Mouse (Mus musculus) urinary bladder, postnatal 36 days (tissue): Measurements from ENCODE around the gene Ercc6.
A peak's percentile ranks its signal among the peaks of the same experiment; 100 is the strongest.

Experiments
- DNase-seq, 2 experiments: peaks; one replicate each; pipeline ENCODE4 v3.0.0; 2022; ENCODE audit warnings: low spot score in 2 of 2, mixed read lengths in 1 of 2

Ercc6 gene

DNA sequence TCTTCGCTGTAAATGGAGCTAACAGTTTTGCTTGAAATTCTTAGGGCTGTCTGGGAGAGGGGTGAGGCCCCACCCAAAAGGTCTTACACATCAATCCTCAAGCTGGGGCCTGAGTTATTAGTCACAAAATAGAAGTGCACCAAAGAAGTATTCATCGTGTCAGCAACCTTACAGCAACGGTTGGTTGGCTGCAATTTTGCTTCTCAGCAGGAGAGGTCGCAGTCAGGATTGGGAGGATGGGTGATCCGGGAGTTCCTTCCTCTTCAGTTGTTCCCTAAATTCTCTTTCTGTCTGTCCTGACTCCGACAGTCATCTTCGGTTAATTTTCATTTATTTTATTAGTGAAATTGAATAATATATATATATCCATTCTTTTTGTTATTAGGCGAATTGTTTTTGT, 59.2 kb downstream of the Ercc6 start:
- DNase-seq, result no peak

DNA sequence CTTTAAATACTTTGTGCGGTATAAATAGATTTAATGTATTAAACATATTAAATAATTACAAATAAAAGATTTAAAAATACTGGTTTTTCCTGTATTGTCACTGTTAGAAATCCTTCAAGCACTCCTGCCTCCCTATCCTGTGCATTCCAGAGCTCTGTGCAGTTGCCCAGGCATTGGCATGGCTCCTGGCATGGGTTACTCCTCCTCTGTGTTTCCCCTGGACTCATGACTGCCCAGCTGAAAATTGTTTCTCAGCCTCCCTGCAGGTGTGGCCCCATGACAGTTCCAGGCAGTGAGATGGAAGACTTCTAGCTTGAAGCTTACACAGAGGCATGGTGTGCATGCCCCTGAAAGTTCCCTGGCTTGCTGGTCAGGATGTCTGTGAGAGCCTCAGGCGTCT, 65.1 kb downstream of the Ercc6 start:
- DNase-seq, result no peak

DNA sequence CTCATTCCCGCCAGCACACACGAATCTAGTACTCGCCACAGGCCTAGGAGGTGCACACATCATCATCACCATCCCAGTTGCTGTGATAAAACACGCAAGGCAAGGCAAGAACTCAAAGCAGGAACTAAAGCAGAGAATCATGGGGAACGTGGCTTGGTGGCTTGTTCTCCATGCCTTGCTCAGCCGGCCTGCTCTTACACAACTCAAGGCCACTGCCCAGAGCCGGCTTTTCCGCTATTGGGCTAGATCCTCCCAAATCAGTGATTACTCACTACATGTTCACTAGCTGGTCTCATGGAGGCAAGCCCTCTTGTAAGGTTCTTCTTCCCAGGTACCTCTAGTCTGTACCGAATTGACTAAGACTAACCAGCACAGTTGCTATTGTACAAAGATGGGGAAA, 70.4 kb downstream of the Ercc6 start:
- DNase-seq, result no peak

DNA sequence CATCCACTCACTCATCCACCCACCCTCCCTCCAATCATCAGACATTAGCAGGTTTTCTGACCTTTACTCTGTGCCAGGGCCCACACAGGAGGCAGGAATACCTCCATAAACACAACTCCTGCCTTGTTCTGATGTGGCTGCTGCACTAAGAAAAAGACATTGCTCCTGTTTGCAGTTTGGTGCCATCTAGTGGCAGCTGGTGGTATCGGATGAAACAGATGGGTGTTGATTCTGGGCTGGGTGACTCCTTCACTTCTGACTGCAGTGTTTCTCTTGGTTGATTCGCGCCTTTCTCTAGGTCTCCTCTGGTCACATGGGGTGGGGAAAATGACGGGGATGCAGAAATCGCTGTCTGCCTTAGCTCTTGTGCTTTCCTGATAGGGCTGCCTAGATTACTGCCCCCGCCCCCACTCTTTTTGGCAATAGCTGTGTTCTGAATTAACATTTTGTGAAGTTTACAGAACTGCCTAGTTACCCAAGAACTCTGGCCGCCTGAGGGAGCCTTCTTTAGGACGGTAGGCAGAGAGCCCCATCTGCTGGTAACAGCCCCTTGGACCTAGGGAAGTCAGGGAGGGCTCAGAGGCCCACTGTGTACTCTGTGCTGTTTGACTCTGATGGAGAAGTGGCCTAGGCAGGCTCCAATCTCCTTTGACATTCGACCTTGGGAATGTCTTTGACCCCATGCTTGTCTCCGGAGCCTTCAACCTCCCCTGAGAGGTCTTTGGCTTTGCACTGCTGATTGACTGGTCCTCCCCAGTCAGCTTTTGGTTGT, 73.9 kb downstream of the Ercc6 start:
- DNase-seq, result peak; percentile 53 to 66

DNA sequence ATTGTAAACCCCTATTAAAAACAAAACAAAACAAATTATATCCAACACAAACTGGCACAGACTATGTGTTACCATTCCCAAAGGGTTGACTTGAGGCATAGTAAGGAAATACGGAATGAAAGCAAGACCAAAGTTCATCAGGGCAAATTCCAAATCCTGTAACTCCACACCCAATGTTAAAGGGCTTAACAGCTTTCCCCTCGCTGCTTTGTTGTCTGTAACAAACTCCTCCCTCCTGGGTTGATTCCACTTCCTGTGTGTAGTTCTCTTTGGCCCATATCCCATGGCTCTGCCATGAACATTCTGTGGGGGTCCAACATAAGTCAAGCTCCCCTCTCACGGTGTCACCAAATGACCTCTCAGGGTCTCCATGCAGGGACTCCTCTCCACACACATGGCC, 77.1 kb downstream of the Ercc6 start:
- DNase-seq, result no peak

DNA sequence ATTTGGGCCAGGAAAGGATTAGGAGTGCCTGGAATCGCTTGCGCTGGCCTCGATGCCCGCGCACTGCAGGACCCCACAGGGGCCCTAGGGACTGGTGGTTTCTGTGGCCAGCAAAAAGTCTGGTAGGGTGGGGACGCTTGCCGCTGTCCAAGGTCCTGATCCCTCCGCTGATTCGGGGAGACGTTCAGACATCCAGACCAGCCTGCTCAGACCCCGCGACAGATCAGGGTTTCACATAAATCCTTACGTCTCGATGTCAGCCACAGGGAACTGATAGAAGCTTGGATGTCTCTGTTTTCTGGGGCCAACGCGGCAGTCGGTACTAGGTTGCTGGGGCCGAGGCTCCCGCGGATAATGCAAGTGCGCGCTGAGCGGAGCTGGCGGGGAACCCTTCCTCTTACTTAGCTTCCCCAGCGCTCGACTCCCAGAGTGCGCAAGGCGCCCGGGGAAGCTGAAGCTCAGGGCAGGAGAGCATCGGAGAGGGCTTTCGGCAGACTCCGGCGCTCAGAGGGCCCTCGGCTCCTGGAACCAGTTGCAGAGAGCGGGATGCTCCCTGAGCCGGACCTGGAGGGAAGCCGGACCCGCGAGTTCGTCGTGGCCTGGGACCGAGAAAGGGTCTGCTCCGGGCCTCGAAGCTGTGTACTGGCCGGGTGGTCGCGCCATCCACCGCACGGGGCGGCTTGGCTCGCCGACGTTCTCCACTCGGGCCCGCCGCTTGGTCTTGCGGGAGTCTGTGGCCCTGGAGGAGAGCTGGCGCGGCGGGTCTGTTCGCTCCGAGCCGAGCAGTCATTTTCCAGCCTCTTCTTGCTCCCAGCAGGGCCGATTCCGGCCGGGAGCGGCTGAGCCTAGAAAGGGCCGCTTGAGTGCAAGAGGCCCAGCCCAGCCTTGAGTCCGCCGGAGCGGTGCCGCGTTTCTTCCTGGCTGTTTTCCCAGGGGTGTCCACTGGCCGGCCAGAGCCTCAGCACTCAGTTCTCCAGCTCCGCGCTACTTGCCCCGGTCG, 84.2 kb downstream of the Ercc6 start:
- peak; percentile 26 to 58 for DNase-seq

DNA sequence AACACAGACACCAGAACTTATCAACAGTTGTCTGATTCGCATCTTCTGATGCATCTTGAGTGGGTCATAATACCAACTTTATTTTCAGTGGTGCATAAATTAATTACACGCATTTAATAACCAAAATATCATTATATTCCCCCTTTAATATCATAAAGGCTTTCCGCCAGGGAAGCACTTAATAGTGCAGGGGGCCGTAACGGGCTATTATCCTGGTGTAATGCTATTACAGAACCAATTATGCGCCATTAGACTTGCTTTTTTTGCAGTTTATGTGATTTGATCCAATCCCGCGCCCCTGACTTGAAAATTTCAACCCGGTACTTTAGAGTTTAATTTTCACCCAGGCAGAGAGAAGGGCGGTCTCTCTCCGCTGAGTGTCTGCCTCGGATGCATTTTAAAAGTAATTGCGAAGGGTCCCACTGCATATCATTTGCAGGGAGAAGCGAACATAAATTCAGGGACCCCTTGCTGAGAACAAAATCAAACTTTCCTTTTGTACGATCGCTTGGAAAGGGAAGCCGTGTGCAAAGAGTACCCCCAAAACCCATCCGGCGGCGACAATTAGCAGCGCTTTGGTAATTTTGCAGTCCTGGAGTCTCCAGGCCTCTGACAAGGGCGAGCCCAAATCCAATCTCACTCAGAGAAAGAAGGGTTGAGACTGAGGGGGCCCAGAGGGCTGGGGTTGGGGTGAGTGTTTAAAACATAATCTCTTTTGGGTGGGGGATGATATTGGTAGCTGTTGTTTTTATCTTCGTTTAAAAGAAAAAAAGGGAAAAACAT, 85.3 kb downstream of the Ercc6 start:
- no peak for DNase-seq

DNA sequence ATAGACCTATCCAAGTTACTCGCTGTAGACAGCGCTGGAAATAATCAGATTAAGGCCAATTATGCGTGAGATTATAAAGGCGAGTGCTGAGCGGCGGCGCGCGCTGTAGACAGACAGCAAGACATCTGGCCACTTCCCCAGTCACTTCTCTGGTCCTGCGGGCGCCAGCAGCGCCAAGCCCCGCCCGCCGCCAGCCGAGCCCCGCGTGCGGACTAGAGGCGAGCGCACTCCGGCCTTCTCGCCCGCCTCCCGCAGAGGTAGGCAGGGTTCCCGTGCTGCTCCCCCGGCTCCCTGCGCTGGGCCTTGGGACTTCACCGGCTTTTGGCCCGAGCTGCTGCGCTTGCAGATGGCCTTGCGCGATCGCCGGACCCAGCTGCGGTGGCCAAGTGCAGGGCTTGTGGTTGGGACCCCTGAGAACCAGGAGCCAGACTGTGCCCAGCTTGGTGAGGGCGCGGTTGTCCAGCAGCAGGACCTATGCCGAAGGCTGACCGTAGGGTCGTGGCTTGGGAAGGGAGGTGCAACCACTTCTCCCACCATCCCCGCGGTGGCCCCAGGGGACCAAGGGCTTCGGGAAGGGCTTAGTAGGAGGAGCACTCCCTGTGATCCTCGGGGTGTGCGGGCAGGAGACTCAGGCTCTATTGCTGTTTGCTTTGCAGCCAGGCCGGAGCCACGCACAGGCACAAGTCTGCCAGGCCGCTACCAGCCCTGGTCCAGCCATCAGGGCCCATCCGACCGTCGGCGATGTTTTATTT, 86.1 kb downstream of the Ercc6 start, which contains the start of gene Prrxl1:
Gene Prrxl1 (plus strand): TSS at position 118 of the 752 bp plus-strand sequence.
- no peak for DNase-seq

DNA sequence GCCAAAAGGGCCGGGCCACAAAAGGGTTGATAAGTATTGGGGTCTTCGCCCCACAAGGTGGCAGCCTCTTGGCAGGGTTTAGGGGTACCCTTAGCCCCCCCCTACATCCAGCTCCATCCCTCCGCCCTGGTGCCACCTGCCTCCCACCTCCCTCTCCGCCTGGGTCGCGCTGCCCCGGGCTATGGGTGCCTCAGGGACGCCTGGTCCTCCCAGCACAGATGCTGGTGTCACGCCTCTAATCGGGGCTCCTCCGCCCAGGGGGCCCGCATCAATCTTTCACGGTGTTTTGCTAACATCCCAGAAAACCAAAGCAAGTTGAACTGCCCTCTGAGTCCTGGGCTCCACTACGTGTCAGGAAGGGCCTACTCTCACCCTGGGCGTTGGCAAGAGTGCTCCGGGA, 86.8 kb downstream of the Ercc6 start:
- DNase-seq, result no peak

DNA sequence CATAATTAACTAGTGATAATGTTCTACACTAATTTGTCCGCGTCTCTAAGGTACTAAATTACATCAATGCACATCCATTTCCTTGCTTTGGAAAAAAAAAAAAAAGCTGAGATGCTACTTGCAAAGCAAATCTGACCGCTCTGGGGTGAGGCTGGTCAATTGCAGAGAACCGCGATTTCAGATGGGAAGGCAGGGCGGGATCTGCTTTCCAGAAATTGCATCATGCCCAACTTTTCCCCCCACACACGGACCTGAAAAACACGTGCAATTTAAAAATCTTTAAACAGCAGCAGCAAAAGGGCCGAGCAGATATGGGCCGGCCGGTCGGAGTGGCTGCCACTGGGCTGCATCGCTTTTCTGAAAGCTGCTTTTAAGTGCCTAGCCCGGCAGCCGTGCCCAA, 92.2 kb downstream of the Ercc6 start:
- no peak for DNase-seq

DNA sequence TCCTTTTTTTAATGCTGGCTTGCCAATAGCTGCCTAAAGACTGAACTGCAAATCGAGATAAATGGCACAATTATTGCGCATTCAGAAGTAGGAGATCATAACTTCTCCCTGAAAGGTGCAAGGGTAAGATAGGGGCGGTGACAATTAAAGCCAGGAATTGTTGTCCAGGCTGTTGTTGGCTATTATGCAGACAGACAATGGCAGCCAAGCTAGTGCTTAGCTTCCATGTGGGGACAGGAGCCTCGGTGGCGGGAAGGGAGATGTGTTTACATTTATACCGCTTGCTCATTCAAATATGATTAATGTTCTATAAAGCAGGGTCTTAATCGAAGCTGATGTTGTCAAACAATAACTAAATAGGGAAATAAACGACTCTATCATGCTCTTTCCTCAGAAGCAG, 93.0 kb downstream of the Ercc6 start:
- no peak for DNase-seq

DNA sequence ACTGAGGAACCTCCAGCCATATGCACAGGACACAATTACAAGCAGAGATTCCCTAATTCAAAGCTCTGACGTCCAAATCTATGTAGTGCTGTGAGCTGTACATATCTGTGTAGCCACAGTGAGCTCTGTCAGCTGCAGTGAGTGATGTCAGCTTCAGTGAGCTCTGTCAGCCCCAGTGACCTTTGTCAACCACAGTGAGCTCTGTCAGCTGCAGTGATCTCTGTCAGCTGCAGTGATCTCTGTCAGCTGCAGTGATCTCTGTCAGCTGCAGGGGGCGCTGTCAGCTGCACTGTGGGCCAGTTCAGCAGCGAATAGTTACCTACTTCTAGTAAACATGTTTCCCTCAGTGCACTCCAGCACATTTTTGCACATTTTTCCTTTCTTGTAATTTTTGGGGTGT, 96.1 kb downstream of the Ercc6 start:
- peak in 1 of 2 experiments; percentile 32 for DNase-seq

DNA sequence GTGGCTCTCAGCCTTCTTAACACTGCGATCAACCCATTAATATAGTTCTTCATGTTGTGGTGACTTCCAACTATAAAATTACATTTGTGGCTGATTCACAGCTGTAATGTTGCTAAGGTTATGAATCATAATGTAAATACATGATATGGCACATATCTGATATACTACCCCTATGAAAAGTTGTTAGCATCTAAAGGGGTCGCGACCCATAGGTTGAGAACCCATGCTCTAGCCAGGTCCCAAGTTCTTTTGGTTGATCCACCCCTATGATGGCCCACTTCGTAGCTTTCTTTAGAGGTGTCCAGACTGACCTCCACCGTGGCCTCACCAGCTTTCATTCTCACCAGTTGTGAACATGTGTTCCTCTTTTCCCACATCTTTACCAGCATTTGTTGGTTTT, 103.9 kb downstream of the Ercc6 start:
- DNase-seq, result no peak

DNA sequence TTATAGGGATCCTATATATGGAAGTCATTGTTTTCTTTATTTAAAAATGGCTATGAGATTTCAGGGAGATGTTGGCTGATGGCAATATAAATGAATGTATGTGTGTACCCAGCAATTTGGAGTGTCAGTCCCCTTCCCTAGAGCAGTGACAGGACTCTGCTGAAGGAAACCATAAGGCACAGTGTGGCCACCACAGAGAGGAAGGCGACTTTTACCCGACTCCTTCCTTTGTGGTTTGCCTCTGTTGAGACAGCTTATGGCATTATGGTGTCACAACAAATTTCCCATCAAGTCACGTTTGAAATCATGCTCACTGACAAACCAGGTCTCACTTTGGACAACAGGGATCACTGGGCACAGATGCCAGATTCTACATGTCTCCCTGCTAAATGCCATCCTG, 110.9 kb downstream of the Ercc6 start:
- DNase-seq, result no peak

DNA sequence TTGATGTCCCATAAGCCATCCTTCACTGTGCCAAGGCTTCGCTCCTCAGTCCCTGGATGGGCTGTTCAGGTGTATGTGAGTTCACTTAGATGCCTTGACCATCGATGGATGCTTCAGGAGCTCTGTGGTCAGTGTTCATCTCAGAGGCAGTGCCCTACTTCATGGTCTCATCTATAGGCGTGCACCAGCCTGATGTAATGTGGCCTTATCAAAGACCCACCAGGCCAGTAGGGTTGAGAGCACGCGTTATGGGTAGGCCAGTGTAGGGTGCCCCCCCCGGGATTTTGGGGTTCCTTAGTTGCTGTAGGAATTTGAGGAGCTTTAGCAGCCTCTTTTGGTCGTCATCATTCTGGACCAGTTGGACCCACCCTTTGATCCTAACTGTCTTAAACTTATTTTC, 111.5 kb downstream of the Ercc6 start:
- DNase-seq, result no peak

DNA sequence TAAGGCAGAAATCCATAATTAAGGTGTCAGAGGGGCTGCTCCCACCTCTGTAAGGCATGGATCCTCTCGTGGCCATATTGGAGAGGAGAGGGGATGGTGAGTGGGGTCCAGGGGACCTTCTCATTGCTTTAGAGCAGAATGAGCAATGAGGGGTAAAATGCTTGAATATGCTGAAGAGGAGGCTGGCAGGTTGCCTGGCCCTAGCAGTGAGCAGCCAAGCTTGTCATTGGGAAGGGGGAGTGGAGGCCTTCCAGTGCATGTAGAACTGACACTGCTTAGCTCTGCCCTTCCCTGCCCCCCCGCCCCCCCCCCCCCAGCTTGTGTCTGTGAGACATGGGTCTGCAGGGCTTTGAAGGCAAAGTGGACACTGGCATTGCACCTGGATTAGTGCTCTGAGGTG, 114.0 kb downstream of the Ercc6 start:
- no peak for DNase-seq

DNA sequence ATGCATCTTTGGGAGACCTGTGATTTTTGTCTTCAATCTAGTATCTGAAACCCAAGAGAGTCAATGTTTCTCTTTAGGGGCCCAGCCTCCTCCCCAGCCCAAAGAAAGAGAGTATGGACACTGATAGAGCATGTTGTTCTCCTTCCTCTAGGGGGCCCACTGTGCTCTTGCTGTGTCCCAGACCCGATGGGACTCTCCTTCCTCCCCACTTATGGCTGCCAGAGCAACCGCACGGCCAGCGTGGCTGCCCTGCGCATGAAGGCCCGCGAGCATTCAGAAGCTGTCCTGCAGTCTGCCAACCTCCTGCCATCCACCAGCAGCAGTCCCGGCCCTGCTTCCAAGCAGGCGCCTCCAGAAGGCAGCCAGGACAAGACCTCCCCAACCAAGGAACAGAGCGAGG, 115.3 kb downstream of the Ercc6 start:
- DNase-seq, result no peak
